Mouse (Mus musculus) liver, adult 2 months (tissue): ENCODE data around the gene Prm3. TPM values are rescaled to one million over a fixed set of nuclear protein-coding genes. Genes with fewer than 3 reads are reported as not detected.

Source experiments
- DNase-seq: peaks from one replicate; pipeline ENCODE4 v3.0.0-alpha.2; 2011; ENCODE audit warnings: low read depth, low spot score; ENCODE audit errors: extremely low read depth
- H3K27ac ChIP-seq: fragments of 200-500 bp; replicated peaks from 2 replicates; pipeline ENCODE4 v1.5.1; 2012; ENCODE audit warnings: low read depth, mild to moderate bottlenecking, control low read depth, inconsistent platforms, low read length; ENCODE audit not compliant: insufficient read depth
- H3K27me3 ChIP-seq: fragments of 200-500 bp; 2 replicates; pipeline ENCODE4 v1.6.1; 2012; ENCODE audit warnings: mild to moderate bottlenecking, moderate library complexity, low read length, inconsistent platforms; ENCODE audit not compliant: control insufficient read depth, insufficient read depth
- H3K36me3 ChIP-seq: fragments of 200-500 bp; 2 replicates; pipeline ENCODE4 v1.6.1; 2012; ENCODE audit warnings: low read length, inconsistent platforms; ENCODE audit not compliant: control insufficient read depth, insufficient read depth
- H3K4me1 ChIP-seq: fragments of 200-500 bp; 2 replicates; pipeline ENCODE4 v1.6.1; 2011; ENCODE audit warnings: low read length; ENCODE audit not compliant: control insufficient read depth, insufficient read depth
- H3K4me3 ChIP-seq: fragments of 200-500 bp; 2 replicates; pipeline ENCODE4 v1.5.1; 2011; ENCODE audit warnings: low read depth, mild to moderate bottlenecking, control low read depth, low read length, moderate library complexity; ENCODE audit not compliant: insufficient read depth
- H3K79me2 ChIP-seq: fragments of 200-500 bp; 2 replicates; pipeline ENCODE4 v1.6.1; 2012; ENCODE audit warnings: inconsistent platforms, mild to moderate bottlenecking, low read length, moderate library complexity; ENCODE audit not compliant: control insufficient read depth, insufficient read depth
- H3K9ac ChIP-seq: fragments of 200-500 bp; 2 replicates; pipeline ENCODE4 v1.6.1; 2012; ENCODE audit warnings: low read depth, mild to moderate bottlenecking, control low read depth, inconsistent platforms, low read length
- CTCF ChIP-seq: fragments of 200-500 bp; IDR thresholded peaks from 2 replicates; pipeline ENCODE4 v1.5.1; 2011; ENCODE audit warnings: low read depth, low read length, control low read depth
- POLR2A ChIP-seq: fragments of 200-500 bp; IDR thresholded peaks from 2 replicates; pipeline ENCODE4 v1.6.1; 2011; ENCODE audit warnings: low read length, control low read depth; ENCODE audit not compliant: insufficient read depth; ENCODE audit errors: extremely low read depth
- WGBS: fragments of 180-500 bp; shearing (Covaris S2); methylation state at CpG from one replicate; pipeline ENCODE4 v1.1.7; 2018; 5-methylcytosine and 5-hydroxymethylcytosine counted together
- polyA plus RNA-seq: library from polyadenylated mRNA; depleted of rRNA; stranded (reverse); fragments of >200 nt; gene quantifications from 2 replicates; pipeline ENCODE4 v1.2.3, GENCODE M21; 2012
- total RNA-seq: library from RNA; depleted of rRNA; stranded (reverse); fragments of >200 nt; gene quantifications from 2 replicates; pipeline ENCODE4 v1.2.3, GENCODE M21; 2014

Prm3 gene
- total and polyA plus RNA-seq, 2 experiments = not detected

DNA sequence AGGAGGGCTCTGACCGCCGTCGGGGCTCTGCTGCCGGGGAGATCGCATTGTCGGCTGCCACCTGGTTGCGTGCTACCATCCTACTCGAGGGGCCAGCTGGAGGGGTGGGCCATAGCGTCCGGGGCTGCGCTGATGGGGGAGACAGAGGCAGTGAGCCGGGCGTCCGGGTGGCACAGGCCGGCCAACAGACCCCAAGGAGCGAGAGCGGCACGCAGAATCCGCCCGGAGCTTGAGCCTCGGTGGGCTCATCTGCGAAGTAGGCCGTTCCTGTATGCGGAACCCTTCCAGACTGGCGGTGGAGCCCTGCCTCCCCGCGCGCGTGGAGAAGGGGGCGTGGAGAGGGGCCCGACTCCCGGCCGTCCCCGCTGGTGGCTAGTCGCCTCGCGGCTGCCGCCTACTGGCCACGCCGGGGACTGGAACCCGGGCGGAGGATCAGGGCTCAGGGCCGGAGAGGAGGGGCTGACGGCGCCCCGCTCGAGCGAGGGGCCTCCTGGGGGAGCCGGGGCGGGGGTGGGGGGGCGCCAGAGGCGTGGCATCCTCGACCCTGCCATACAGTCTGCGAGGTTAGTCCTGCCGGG, 5.8 kb downstream of the Prm3 start:
- Histone ChIP-seq H3K79me2 (no peaks in the 10 kb centered on the region), H3K27me3 (0 out of 2 replicates have a peak, but pooled peaks cover 5% of the 10 kb centered on the region), H3K9ac (peak overlapping the region; percentile 94), H3K4me3 (peak overlapping the region; percentile 91), H3K27ac (peak overlapping the region; percentile 65), H3K4me1 (no peaks in the 10 kb centered on the region), H3K36me3 (no peaks in the 10 kb centered on the region)
- WGBS = 2% methylated on average over 54 of the region's 55 CpGs
- DNase-seq = no peak
- TF ChIP-seq POLR2A (no peak), CTCF (peak; percentile 83)

DNA sequence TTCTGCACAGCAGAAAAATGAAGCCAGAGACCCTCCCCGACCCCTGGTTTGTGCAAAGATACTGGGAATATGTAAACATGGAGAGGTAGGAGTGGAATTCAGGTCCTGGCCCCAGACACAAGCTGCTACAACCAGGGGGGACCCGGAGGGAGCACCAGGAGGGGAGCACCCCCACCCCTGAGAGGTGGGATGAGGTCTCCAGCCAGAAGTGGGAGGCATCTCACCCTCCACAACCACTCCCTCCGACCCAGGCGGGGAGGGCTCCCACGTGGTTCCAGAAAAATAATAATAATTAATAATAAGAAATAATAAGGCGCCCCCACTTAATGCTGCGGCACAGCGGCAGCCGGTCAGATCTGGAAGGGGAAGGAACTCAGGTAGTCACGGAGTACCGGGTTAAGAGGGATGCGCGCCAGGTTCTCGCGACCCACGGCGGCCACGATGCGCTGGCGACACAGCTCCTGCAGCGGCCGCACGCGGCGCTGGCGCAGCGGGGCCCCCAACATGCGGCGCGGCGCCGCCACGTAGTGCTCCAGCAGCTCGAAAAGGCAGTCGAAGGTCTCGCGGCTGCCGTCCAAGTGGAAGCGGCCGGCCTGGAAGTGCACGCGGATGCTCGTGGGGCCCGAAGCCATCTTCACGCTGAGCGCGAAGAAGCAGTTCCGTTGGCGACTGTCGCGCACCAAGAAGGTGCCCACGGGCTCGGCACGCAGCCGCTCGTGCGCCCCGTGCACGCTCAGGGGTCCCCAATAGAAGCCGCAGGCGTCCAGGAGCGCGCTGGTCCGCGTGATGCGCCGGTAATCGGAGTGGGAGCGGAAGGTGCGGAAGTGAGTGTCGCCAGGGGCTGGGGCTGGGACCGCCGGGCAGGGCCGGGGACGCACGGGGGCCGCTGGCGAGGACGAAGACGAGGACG, 6.6 kb downstream of the Prm3 start:
- H3K4me3 ChIP-seq = peak overlapping the region; percentile 91
- 0 out of 2 replicates have a peak, but pooled peaks have one; percentile 12 for TF ChIP-seq CTCF
- no peak for TF ChIP-seq POLR2A
- no peaks in the 10 kb centered on the region for H3K36me3 ChIP-seq
- no peaks in the 10 kb centered on the region for H3K4me1 ChIP-seq
- peak overlapping the region; percentile 81 for H3K9ac ChIP-seq
- 11% methylated on average over 81 of the region's 81 CpGs for WGBS
- no peak overlapping the region for H3K27ac ChIP-seq
- 0 out of 2 replicates have a peak, but pooled peaks cover 5% of the 10 kb centered on the region for H3K27me3 ChIP-seq
- no peaks in the 10 kb centered on the region for H3K79me2 ChIP-seq
- no peak for DNase-seq

GRCm38 (mm10) chr16:10783451-10783850, 7.3 kb downstream of the Prm3 start:
- Histone ChIP-seq H3K9ac (no peak overlapping the region), H3K4me3 (no peak overlapping the region), H3K36me3 (no peaks in the 10 kb centered on the region), H3K79me2 (no peaks in the 10 kb centered on the region), H3K27ac (no peak overlapping the region), H3K4me1 (no peaks in the 10 kb centered on the region), H3K27me3 (0 out of 2 replicates have a peak, but pooled peaks cover 5% of the 10 kb centered on the region)
- no peak for DNase-seq
- 84% methylated on average over 8 of the region's 8 CpGs for WGBS
- TF ChIP-seq POLR2A (no peak), CTCF (no peak)

DNA sequence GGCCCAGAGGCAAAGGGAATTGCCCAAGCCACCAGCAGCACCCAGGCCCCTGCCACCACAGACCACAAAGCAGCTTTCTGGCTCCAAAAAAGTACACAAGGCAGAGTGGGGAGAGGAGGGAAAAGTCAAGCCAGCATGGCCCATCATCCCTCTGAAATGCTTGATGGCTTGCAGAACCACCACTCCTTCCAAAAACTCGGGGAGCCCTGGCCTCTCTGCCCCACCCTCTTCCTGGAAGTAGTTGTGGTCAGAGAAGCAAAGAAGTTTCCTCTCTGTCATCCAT, 7.6 kb downstream of the Prm3 start:
- Histone ChIP-seq H3K27me3 (0 out of 2 replicates have a peak, but pooled peaks cover 5% of the 10 kb centered on the region), H3K36me3 (no peaks in the 10 kb centered on the region), H3K4me3 (no peak overlapping the region), H3K9ac (no peak overlapping the region), H3K27ac (no peak overlapping the region), H3K4me1 (no peaks in the 10 kb centered on the region), H3K79me2 (no peaks in the 10 kb centered on the region)
- DNase-seq = no peak
- 50% methylated on average over 1 of the region's 1 CpGs for WGBS
- TF ChIP-seq POLR2A (no peak), CTCF (no peak)

- Histone ChIP-seq H3K9ac (no peak overlapping the region), H3K4me1 (no peaks in the 10 kb centered on the region), H3K36me3 (no peaks in the 10 kb centered on the region), H3K4me3 (no peak overlapping the region; the same call in 1 of the 2 replicates), H3K27ac (no peak overlapping the region), H3K27me3 (0 out of 2 replicates have a peak, but pooled peaks cover 5% of the 10 kb centered on the region), H3K79me2 (no peaks in the 10 kb centered on the region)
- TF ChIP-seq CTCF = no peak
- TF ChIP-seq POLR2A = no peak
- no peak for DNase-seq
- 80% methylated on average over 6 of the region's 6 CpGs for WGBS
These were observed 8.2 kb downstream of the Prm3 start for GRCm38 (mm10) chr16:10782377-10783151.
